Mouse (Mus musculus) olfactory bulb, adult 2 months (tissue): ENCODE results near the gene Rora.

ENCODE experiments used
- CTCF ChIP-seq: fragments of 200-500 bp; IDR thresholded peaks from 2 replicates; pipeline ENCODE4 v1.5.1; 2012; ENCODE audit warnings: low read depth, mild to moderate bottlenecking, low read length, moderate library complexity; ENCODE audit not compliant: insufficient read depth
- POLR2A ChIP-seq: fragments of 200-500 bp; IDR thresholded peaks from 2 replicates; pipeline ENCODE4 v1.6.1; 2012; ENCODE audit warnings: mild to moderate bottlenecking, low read depth, low read length, moderate library complexity; ENCODE audit not compliant: insufficient read depth

- TF ChIP-seq POLR2A (no peak), CTCF (no peak)
Measured at GRCm38 (mm10) chr9:69055302-69055701, 401.7 kb downstream of the Rora start.
